Mouse (Mus musculus) ES-Bruce4 (cell line): ENCODE results near the gene Sema6b.

Experiments
- CTCF ChIP-seq: IDR thresholded peaks from one replicate; pipeline ENCODE4 v1.8.1; 2011; ENCODE audit warnings: low read depth, low read length
- EP300 ChIP-seq: IDR thresholded peaks from 2 replicates; pipeline ENCODE4 v1.6.1; 2011; ENCODE audit warnings: low read depth, low read length; ENCODE audit not compliant: insufficient read depth
- POLR2A ChIP-seq: IDR thresholded peaks from one replicate; pipeline ENCODE4 v1.8.1; 2011; ENCODE audit warnings: low read length; ENCODE audit not compliant: insufficient read depth

DNA sequence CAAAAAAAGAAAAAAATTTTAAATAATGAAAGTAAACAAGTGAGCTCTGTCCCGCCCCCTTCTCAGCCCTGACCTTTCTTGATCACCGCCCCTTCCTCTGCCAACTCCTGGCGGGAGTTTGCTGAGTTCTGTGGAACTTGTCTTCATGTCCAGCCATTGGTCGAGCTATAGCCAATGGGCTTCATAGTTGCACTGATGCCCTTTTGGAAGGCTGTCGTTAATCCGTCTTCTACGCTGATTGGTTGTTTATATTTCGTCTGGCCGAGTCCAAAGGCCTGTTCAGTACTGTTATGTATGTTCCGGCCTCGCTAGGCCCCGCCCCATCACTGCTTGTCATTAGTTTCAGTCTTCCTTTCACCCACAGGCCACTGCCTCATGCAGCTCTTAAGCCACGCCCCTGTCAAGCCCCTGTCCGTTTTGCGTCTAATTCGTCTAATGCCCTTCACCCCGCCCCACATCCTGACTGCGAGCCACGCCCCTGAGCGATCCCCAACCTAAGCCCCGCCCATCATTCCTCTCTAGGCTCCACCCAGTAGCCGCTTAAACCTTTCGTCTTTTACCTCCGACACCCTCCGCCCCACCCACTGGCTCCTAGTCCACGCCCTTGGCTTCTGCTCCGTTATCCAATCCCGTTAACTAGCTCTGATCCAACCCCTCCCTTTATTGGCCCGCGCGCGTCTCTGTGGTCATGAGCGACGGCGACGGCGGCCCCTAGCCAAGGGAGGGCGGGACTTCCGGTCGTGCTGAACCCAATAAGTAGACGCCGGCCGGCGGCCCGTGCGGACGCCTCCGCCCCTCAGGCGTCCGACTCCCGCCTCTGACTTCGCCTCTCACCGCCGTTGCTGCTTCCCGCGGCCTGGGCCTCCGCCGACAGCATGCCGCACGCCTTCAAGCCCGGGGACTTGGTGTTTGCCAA is 61.0 kb downstream of the Sema6b start, which contains the start of gene Hdgfl2:
- TF ChIP-seq POLR2A = peak; percentile 97
- no peak for TF ChIP-seq CTCF
- no peak for TF ChIP-seq EP300
